Mouse (Mus musculus): ENCODE data around the gene Olfr113. TPM values are rescaled to one million over a fixed set of nuclear protein-coding genes. Genes with fewer than 3 reads are reported as not detected.
"Not testable (repeated sequence)": the region's sequence is repeated elsewhere in the genome, so short reads cannot be mapped to it uniquely, and the experiment has no call there.

Gene Olfr113
- polyA plus RNA-seq (2016; fragmentation: Nextera tagmentation; extraction: Ambion mirVana): not detected in 2 replicates

- H3K27me3 ChIP-seq (replicated peaks): no peaks in the 10 kb centered on the region
- H3K27ac ChIP-seq (ENCODE audit: poor library complexity, severe bottlenecking): no peak within 1 kb of the TSS
- no peaks in the 10 kb centered on the region for H3K36me3 ChIP-seq
- H3K9ac ChIP-seq: no peak within 1 kb of the TSS
- H3K4me2 ChIP-seq: no peak within 1 kb of the TSS
- no peak within 1 kb of the TSS for H3K4me3 ChIP-seq
- H3K4me1 ChIP-seq (replicated peaks): no peaks in the 10 kb centered on the region
- no peak for ATAC-seq (ENCODE audit: insufficient number of reproducible peaks, low FRiP score)
- no peaks in the 10 kb centered on the region for H3K9me3 ChIP-seq (replicated peaks)
These were observed at the start of gene Olfr113 for GRCm38 (mm10) chr17:37577563-37577962. Olfr113 (minus strand) TSS chr17:37577663.

DNA sequence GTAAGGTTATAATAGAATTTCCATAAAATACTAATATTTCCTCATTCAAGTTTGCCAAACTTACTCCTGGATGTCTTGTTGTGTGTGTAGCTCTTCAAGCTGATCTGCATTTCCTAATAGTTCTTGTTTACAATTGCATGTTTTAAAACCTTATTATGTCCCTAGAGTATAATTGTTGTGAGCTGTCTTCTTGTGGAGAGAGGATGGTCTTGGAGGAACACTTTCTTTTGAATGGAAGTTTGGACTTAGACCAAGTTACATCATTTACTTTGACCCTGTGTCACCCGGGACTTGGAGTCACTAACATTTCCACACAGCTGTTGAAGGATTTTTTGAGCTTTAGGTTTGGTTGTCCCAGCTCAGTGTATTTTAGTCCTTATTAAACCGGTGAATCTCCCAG is 49.5 kb upstream of the Olfr113 start, which contains the start of the genes Olfr115 and Olfr116:
Olfr115 (minus strand) TSS at position 101 of the 400 bp plus-strand sequence.
Olfr116 (minus strand) TSS at position 191 of the 400 bp plus-strand sequence.
- 73% methylated on average over 2 of the region's 2 CpGs for WGBS
- Histone ChIP-seq H3K27me3 (replicated peaks) (no peaks in the 10 kb centered on the region), H3K9ac (no peak within 1 kb of the TSS), H3K4me1 (replicated peaks) (no peaks in the 10 kb centered on the region), H3K4me2 (no peak within 1 kb of the TSS), H3K4me3 (no peak within 1 kb of the TSS), H3K36me3 (no peaks in the 10 kb centered on the region), H3K9me3 (replicated peaks) (0 out of 2 replicates have a peak, but pooled peaks cover 3% of the 10 kb centered on the region), H3K27ac (ENCODE audit: poor library complexity, severe bottlenecking) (no peak within 1 kb of the TSS)
- ATAC-seq (ENCODE audit: insufficient number of reproducible peaks, low FRiP score): no peak

DNA sequence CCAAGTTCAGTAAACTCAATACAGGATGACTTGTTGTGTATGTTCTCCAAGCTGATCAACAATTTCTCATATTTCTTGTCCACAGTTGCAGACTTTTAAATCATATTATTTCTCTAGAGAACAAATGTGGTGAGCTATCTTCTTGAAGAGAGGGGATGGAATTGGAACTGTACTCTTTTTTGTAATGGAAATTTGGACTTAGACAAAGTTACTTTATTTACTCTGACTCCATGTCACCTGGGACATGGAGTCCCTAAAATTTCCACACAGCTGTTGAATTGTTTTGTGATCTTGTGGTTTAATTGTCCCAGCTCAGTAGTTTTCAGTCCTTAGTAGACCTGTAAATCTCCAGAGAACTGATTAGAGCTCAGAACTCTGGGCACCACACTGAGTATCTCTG is 15.2 kb upstream of the Olfr113 start, which contains the start of gene Olfr114:
Olfr114 (minus strand) TSS at position 101 of the 400 bp plus-strand sequence.
- no peaks in the 10 kb centered on the region for H3K4me1 ChIP-seq (replicated peaks)
- no peak within 1 kb of the TSS for H3K9ac ChIP-seq
- no peaks in the 10 kb centered on the region for H3K36me3 ChIP-seq
- no peak within 1 kb of the TSS for H3K4me3 ChIP-seq
- H3K27me3 ChIP-seq (replicated peaks): no peaks in the 10 kb centered on the region
- no peaks in the 10 kb centered on the region for H3K9me3 ChIP-seq (replicated peaks)
- no peak within 1 kb of the TSS for H3K27ac ChIP-seq (ENCODE audit: poor library complexity, severe bottlenecking)
- ATAC-seq (ENCODE audit: insufficient number of reproducible peaks, low FRiP score): no peak
- no peak within 1 kb of the TSS for H3K4me2 ChIP-seq

DNA sequence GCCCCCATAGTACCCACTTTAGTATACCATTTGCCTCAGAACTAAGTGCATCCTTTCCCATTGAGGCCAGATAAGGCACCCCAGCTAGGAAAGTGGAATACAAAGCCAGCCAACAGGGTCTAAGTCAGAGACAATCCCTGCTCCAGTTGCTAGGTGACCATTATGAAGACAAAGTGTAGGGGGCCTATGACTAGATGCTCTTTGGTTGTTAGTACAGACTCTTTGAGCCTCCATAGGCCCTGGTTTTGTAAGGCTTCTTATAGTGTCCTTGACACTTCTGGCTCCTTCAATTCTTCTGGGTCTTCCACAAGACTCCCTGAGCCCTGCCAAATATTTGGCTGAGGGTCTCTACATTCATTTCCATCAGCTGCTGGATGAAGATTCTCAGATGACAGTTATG is 8.1 kb downstream of the Olfr113 start, which contains the start of gene Olfr112:
Olfr112 (minus strand) TSS at position 101 of the 400 bp plus-strand sequence.
- no peaks in the 10 kb centered on the region for H3K9me3 ChIP-seq (replicated peaks)
- no peak within 1 kb of the TSS for H3K4me3 ChIP-seq
- ATAC-seq (ENCODE audit: insufficient number of reproducible peaks, low FRiP score): no peak
- H3K27me3 ChIP-seq (replicated peaks): no peaks in the 10 kb centered on the region
- H3K36me3 ChIP-seq: no peaks in the 10 kb centered on the region
- H3K4me2 ChIP-seq: no peak within 1 kb of the TSS
- no peak within 1 kb of the TSS for H3K27ac ChIP-seq (ENCODE audit: poor library complexity, severe bottlenecking)
- no peak within 1 kb of the TSS for H3K9ac ChIP-seq
- no peaks in the 10 kb centered on the region for H3K4me1 ChIP-seq (replicated peaks)

- no peaks in the 10 kb centered on the region for H3K4me1 ChIP-seq (replicated peaks)
- 48% methylated on average over 1 of the region's 1 CpGs for WGBS
- H3K9ac ChIP-seq: no peak overlapping the region
- no peak overlapping the region for H3K27ac ChIP-seq (ENCODE audit: poor library complexity, severe bottlenecking)
- no peaks in the 10 kb centered on the region for H3K36me3 ChIP-seq
- 0 out of 2 replicates have a peak, but pooled peaks cover 4% of the 10 kb centered on the region for H3K9me3 ChIP-seq (replicated peaks)
- no peaks in the 10 kb centered on the region for H3K27me3 ChIP-seq (replicated peaks)
- H3K4me2 ChIP-seq: no peak overlapping the region
- no peak overlapping the region for H3K4me3 ChIP-seq
- no peak for ATAC-seq (ENCODE audit: insufficient number of reproducible peaks, low FRiP score)
These were observed 18.4 kb downstream of the Olfr113 start for GRCm38 (mm10) chr17:37558913-37559615.

DNA sequence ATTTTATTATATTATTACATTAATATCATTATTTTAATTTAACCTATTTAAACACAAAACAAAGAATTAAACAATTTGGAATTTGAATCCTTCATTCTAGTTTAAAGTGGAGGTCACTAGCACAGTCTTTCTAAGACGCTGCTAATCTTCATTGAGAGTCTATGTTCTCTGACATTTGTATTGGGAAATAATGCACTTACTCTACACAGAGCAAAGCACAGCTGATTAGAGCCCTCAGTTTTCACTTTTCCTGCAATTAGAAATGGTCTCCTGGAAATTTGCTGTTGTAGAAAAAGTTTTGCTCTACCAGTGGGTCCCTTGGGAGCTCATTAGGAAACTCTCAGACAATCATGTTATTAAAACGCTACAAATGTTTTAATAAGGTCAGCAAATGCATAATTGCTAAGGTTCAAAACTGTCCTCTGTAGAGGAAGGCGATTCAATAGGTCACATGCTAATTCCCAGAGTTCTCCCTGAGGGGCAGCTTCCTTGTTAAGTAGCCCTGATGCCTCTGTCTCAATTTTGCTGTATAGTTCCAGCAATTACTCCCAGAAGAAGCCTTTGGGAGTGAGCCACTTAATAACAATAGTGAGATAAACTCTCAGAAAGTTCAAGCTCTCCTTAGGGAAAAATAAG is 33.5 kb downstream of the Olfr113 start:
- WGBS: 64% methylated on average over 3 of the region's 3 CpGs
- H3K36me3 ChIP-seq: no peaks in the 10 kb centered on the region
- H3K4me3 ChIP-seq: no peak overlapping the region
- H3K27ac ChIP-seq (ENCODE audit: poor library complexity, severe bottlenecking): no peak overlapping the region
- no peaks in the 10 kb centered on the region for H3K27me3 ChIP-seq (replicated peaks)
- no peaks in the 10 kb centered on the region; the same call in 1 of the 2 replicates for H3K9me3 ChIP-seq (replicated peaks)
- no peak overlapping the region for H3K9ac ChIP-seq
- H3K4me2 ChIP-seq: no peak overlapping the region
- no peak for ATAC-seq (ENCODE audit: insufficient number of reproducible peaks, low FRiP score)
- H3K4me1 ChIP-seq (replicated peaks): no peaks in the 10 kb centered on the region

DNA sequence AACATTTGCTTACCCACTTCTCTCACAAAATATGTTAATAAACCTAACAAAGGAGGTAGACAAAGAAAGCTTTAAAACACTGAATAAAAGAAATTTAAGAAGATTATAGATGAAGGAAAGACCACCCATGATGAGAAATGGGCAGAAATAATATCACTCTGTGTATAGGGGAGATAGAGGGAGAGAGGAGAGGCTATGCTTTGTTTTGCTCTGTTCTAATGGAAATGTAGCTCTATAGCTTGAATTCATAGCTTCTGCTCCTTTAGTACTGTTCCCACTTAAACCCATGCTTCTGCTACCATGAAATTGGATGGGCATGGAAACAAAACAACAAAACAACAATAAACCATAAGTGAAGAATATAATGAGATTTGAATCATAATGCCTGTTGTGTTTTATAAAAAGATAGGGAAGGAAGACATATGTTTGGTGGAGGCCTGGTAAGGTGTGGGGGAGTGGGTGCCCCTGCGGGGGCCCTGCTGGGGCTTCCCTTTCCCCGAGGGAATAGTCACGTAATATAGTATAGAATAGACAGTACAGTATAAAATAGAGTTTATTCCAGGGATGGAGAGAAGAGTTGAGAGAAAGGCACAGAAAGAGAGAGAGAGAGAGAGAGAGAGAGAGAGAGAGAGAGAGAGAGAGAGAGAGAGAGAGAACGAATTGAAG is 35.9 kb downstream of the Olfr113 start:
- Histone ChIP-seq H3K4me3 (no peak overlapping the region), H3K36me3 (no peaks in the 10 kb centered on the region), H3K4me2 (no peak overlapping the region), H3K27me3 (replicated peaks) (no peaks in the 10 kb centered on the region), H3K9ac (no peak overlapping the region), H3K9me3 (replicated peaks) (no peaks in the 10 kb centered on the region; the same call in 1 of the 2 replicates), H3K27ac (ENCODE audit: poor library complexity, severe bottlenecking) (no peak overlapping the region), H3K4me1 (replicated peaks) (no peaks in the 10 kb centered on the region)
- 64% methylated on average over 4 of the region's 4 CpGs for WGBS
- no peak for ATAC-seq (ENCODE audit: insufficient number of reproducible peaks, low FRiP score)

DNA sequence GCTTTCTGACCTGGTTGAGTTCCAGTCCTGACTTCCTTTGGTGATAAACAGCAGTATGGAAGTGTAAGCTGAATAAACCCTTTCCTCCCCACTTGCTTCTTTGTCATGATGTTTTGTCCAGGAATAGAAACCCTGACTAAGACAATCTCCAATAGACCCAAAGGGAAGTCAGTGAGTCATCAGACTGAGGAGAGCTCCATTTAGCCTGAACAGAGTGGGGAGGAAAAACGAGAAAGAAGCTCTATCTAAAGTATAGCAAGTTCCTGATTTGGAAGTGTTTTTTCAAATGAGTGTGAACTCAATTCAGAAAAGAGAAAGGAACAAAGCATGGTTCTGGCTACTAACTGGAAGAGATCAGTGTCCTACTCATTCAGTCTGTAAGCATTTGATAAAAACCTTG is 39.0 kb downstream of the Olfr113 start:
- not testable (repeated sequence) for H3K4me2 ChIP-seq; H3K36me3 ChIP-seq; H3K27ac ChIP-seq (ENCODE audit: poor library complexity, severe bottlenecking); H3K4me3 ChIP-seq; H3K27me3 ChIP-seq (replicated peaks); ATAC-seq (ENCODE audit: insufficient number of reproducible peaks, low FRiP score); H3K9me3 ChIP-seq (replicated peaks); H3K9ac ChIP-seq; H3K4me1 ChIP-seq (replicated peaks)
- WGBS: 27% methylated on average over 1 of the region's 1 CpGs

GRCm38 (mm10) chr17:37535173-37535572 is 42.3 kb downstream of the Olfr113 start:
- Histone ChIP-seq H3K36me3 (no peaks in the 10 kb centered on the region), H3K27ac (ENCODE audit: poor library complexity, severe bottlenecking) (no peak overlapping the region), H3K4me3 (no peak overlapping the region), H3K27me3 (replicated peaks) (no peaks in the 10 kb centered on the region), H3K4me2 (no peak overlapping the region), H3K4me1 (replicated peaks) (no peaks in the 10 kb centered on the region), H3K9me3 (replicated peaks) (no peaks in the 10 kb centered on the region; the same call in 1 of the 2 replicates), H3K9ac (no peak overlapping the region)
- ATAC-seq (ENCODE audit: insufficient number of reproducible peaks, low FRiP score): no peak

DNA sequence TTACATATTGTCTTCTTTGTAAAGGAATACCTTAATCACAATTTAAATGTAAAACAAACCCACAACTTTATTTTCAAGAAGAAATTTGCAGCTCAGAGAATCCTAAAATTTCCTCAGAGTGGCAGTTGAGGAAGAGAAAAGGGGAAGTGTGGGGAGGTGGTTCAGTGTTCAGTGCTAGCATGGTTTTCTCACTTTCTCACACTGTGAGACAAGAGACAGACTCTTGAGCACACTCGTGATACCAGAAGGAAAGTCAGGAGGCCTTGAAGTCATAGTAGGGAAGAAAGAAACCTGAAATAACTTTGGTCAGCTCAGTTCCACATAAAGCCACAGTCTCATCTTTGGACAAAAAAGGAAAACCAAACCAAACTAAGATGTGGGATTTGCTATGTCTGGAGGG is 52.0 kb downstream of the Olfr113 start:
- not testable (repeated sequence) for H3K4me2 ChIP-seq; H3K4me3 ChIP-seq; H3K9me3 ChIP-seq (replicated peaks); H3K9ac ChIP-seq; H3K36me3 ChIP-seq; H3K4me1 ChIP-seq (replicated peaks); H3K27ac ChIP-seq (ENCODE audit: poor library complexity, severe bottlenecking); H3K27me3 ChIP-seq (replicated peaks); ATAC-seq (ENCODE audit: insufficient number of reproducible peaks, low FRiP score)
- WGBS: 46% methylated on average over 1 of the region's 1 CpGs

- not testable (repeated sequence) for H3K4me3 ChIP-seq; H3K27me3 ChIP-seq (replicated peaks); H3K4me2 ChIP-seq; H3K4me1 ChIP-seq (replicated peaks); H3K9ac ChIP-seq; H3K9me3 ChIP-seq (replicated peaks); H3K36me3 ChIP-seq; H3K27ac ChIP-seq (ENCODE audit: poor library complexity, severe bottlenecking); ATAC-seq (ENCODE audit: insufficient number of reproducible peaks, low FRiP score)
These were observed 52.9 kb downstream of the Olfr113 start for GRCm38 (mm10) chr17:37524612-37525011.
